Mouse (Mus musculus) C2C12 (cell line): ENCODE measurements around the gene Slc25a51.

Experiments used
- CEBPB ChIP-seq: IDR thresholded peaks from one replicate; pipeline ENCODE4 v1.6.1; 2011; ENCODE audit warnings: low read depth, mild to moderate bottlenecking, control low read depth, moderate library complexity
- CTCF ChIP-seq: IDR thresholded peaks from one replicate; pipeline ENCODE4 v1.5.1; 2011; ENCODE audit not compliant: control insufficient read depth, insufficient read depth, insufficient read length
- USF1 ChIP-seq: IDR thresholded peaks from one replicate; pipeline ENCODE4 v1.6.1; 2011; ENCODE audit warnings: low read depth, mild to moderate bottlenecking, control low read depth, moderate library complexity

GRCm38 (mm10) chr4:45413674-45414338 lies 5.2 kb upstream of the Slc25a51 start:
- no peak for TF ChIP-seq CTCF
- TF ChIP-seq USF1: no peak
- TF ChIP-seq CEBPB: no peak
